Mouse (Mus musculus) C2C12 (cell line): ENCODE measurements around the gene Aifm2. TPM values are rescaled to one million over a fixed set of nuclear protein-coding genes. Genes with fewer than 3 reads are reported as not detected.

Experiments used
- H3K27me3 ChIP-seq: one replicate; pipeline ENCODE4 v1.6.1; 2011; ENCODE audit not compliant: control insufficient read depth, insufficient read depth, insufficient read length
- H3K36me3 ChIP-seq: one replicate; pipeline ENCODE4 v1.6.1; 2011; ENCODE audit not compliant: control insufficient read depth, insufficient read depth
- H3K4me3 ChIP-seq: one replicate; pipeline ENCODE4 v1.5.1; 2011; ENCODE audit warnings: mild to moderate bottlenecking, control low read depth; ENCODE audit not compliant: poor library complexity, insufficient read depth, severe bottlenecking
- H3K79me2 ChIP-seq: one replicate; pipeline ENCODE4 v1.6.1; 2011; ENCODE audit not compliant: control insufficient read depth, insufficient read depth
- H3K79me3 ChIP-seq: one replicate; pipeline ENCODE4 v1.6.1; 2011; ENCODE audit warnings: low read depth, control low read depth
- H3ac ChIP-seq: one replicate; pipeline ENCODE3; 2011; ENCODE audit warnings: low read depth; ENCODE audit not compliant: control insufficient read depth, insufficient read length
- CEBPB ChIP-seq: IDR thresholded peaks from one replicate; pipeline ENCODE4 v1.6.1; 2011; ENCODE audit warnings: low read depth, mild to moderate bottlenecking, control low read depth, moderate library complexity
- CTCF ChIP-seq: IDR thresholded peaks from one replicate; pipeline ENCODE4 v1.5.1; 2011; ENCODE audit not compliant: control insufficient read depth, insufficient read depth, insufficient read length
- FOSL1 ChIP-seq: IDR thresholded peaks from one replicate; pipeline ENCODE4 v1.8.0; 2011; ENCODE audit warnings: mild to moderate bottlenecking, low read length; ENCODE audit not compliant: poor library complexity, insufficient read depth, severe bottlenecking
- MAX ChIP-seq: IDR thresholded peaks from one replicate; pipeline ENCODE4 v1.6.1; 2011; ENCODE audit warnings: mild to moderate bottlenecking, control low read depth
- MYOD1 ChIP-seq: IDR thresholded peaks from one replicate; pipeline ENCODE4 v1.6.1; 2011; ENCODE audit warnings: low read depth; ENCODE audit not compliant: control insufficient read depth, insufficient read length
- MYOG ChIP-seq: IDR thresholded peaks from one replicate; pipeline ENCODE4 v1.6.1; 2011; ENCODE audit not compliant: control insufficient read depth, insufficient read length; ENCODE audit errors: extremely low read depth
- USF1 ChIP-seq: IDR thresholded peaks from one replicate; pipeline ENCODE4 v1.6.1; 2011; ENCODE audit warnings: low read depth, mild to moderate bottlenecking, control low read depth, moderate library complexity
- polyA plus RNA-seq: library from polyadenylated mRNA; unstranded; fragments of >200 nt; fragmentation: generic; extraction: Trizol; gene quantifications from one replicate; pipeline ENCODE4 v1.2.1, GENCODE M21; 2012; ENCODE audit warnings: missing spikeins

Gene Aifm2
- polyA plus RNA-seq, 1 experiment = 12.4 TPM

DNA sequence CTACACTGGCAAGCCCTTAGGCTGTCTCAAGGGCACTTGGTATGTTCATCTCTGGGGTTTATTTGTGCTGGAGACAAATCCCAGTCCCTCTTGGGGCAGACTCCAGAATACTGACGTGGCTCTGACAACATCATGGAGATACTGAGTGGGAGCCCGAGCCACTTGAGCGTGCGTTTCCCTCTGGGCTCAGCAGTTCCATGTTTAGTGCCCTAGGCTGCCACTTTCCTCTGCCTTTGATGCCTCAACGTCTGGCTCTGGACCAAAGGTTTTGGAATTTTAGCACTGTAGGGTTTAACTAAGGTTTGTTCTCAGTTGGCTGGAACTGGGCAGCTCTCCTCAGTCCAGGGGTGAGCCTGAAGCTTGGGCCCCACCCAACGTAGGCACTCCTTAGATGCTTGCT is 8.2 kb downstream of the Aifm2 start:
- Histone ChIP-seq H3K79me3 (no peaks in the 10 kb centered on the region), H3K27me3 (no peaks in the 10 kb centered on the region), H3K4me3 (no peak overlapping the region), H3K79me2 (no peaks in the 10 kb centered on the region), H3K36me3 (no peaks in the 10 kb centered on the region), H3ac (no peak overlapping the region)
- TF ChIP-seq USF1 = no peak
- TF ChIP-seq MYOD1 = no peak
- no peak for TF ChIP-seq MAX
- TF ChIP-seq CEBPB = no peak
- no peak for TF ChIP-seq CTCF
- no peak for TF ChIP-seq MYOG

- H3ac ChIP-seq = no peak overlapping the region
- no peaks in the 10 kb centered on the region for H3K27me3 ChIP-seq
- TF ChIP-seq USF1 (no peak), MYOD1 (no peak), FOSL1 (no peak), MAX (no peak), MYOG (no peak), CEBPB (no peak), CTCF (no peak)
- no peaks in the 10 kb centered on the region for H3K79me3 ChIP-seq
- H3K79me2 ChIP-seq = no peaks in the 10 kb centered on the region
- peaks cover 6% of the 10 kb centered on the region for H3K36me3 ChIP-seq
- no peak overlapping the region for H3K4me3 ChIP-seq
Measured at GRCm38 (mm10) chr10:61729181-61729580, 14.1 kb downstream of the Aifm2 start.

DNA sequence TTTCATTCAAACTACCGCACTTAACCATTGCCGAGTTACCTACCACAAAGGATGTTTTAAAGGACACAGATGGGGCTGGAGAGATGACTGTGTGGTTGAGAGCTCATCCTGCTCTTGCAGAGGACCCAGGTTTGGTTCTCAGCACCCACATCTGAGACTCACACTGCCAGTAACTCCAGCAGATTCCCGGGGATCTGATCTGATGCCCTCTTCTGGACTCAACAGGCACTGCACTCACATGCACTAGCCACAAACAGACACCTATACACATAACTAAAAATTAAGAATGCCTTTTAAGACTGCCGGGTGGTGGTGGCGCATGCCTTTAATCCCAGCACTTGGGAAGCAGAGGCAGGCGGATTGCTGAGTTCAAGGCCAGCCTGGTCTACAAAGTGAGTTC is 15.1 kb downstream of the Aifm2 start:
- no peaks in the 10 kb centered on the region for H3K79me2 ChIP-seq
- H3K79me3 ChIP-seq = no peaks in the 10 kb centered on the region
- H3K36me3 ChIP-seq = peaks cover 6% of the 10 kb centered on the region
- TF ChIP-seq MYOG (no peak), USF1 (no peak), MAX (no peak), CTCF (no peak), CEBPB (no peak), MYOD1 (no peak), FOSL1 (no peak)
- H3K4me3 ChIP-seq = no peak overlapping the region
- no peaks in the 10 kb centered on the region for H3K27me3 ChIP-seq
- H3ac ChIP-seq = no peak overlapping the region

DNA sequence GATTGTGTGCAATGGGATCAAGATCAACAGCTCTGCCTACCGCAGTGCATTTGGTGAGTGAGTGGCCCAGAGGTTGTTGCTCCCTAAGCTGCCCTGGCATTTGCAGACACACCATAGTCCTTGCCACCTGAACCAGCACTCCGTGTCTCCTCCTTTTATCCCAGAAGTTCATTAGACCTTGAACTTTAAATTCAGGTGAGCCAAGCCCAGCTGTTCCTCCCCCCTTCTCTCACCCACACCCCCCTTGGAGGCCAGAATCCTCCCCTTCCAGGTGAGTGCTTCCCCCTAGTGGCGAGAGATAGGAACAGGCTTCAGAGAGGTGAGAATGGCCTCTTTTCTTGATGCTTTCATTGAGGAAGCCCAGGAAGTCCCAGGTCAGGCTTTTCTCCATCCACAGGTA is 19.3 kb downstream of the Aifm2 start:
- no peaks in the 10 kb centered on the region for H3K79me3 ChIP-seq
- no peaks in the 10 kb centered on the region for H3K79me2 ChIP-seq
- no peak for TF ChIP-seq MYOD1
- peak; percentile 27 for TF ChIP-seq CTCF
- H3K36me3 ChIP-seq = peaks cover 9% of the 10 kb centered on the region
- no peaks in the 10 kb centered on the region for H3K27me3 ChIP-seq
- no peak overlapping the region for H3K4me3 ChIP-seq
- no peak overlapping the region for H3ac ChIP-seq

- TF ChIP-seq FOSL1 (no peak), USF1 (no peak), MYOG (no peak), CTCF (no peak), CEBPB (no peak), MYOD1 (no peak), MAX (no peak)
- H3K4me3 ChIP-seq = no peak overlapping the region
Measured at GRCm38 (mm10) chr10:61736671-61737078, 21.6 kb downstream of the Aifm2 start.

GRCm38 (mm10) chr10:61737537-61737936 is 22.5 kb downstream of the Aifm2 start:
- Histone ChIP-seq H3K27me3 (no peaks in the 10 kb centered on the region), H3K4me3 (no peak overlapping the region), H3ac (no peak overlapping the region), H3K79me3 (no peaks in the 10 kb centered on the region), H3K36me3 (peaks cover 3% of the 10 kb centered on the region), H3K79me2 (no peaks in the 10 kb centered on the region)
- no peak for TF ChIP-seq USF1
- no peak for TF ChIP-seq CTCF
- TF ChIP-seq FOSL1 = no peak
- TF ChIP-seq MYOG = no peak
- no peak for TF ChIP-seq MYOD1

More at GRCm38 (mm10) chr10:61736671-61737078, 21.6 kb downstream of the Aifm2 start:
- Histone ChIP-seq H3K36me3 (peaks cover 3% of the 10 kb centered on the region), H3K79me3 (no peaks in the 10 kb centered on the region), H3K79me2 (no peaks in the 10 kb centered on the region), H3K27me3 (no peaks in the 10 kb centered on the region), H3ac (no peak overlapping the region)
